Mouse (Mus musculus): ENCODE data around the gene Mrpl55.

DNA sequence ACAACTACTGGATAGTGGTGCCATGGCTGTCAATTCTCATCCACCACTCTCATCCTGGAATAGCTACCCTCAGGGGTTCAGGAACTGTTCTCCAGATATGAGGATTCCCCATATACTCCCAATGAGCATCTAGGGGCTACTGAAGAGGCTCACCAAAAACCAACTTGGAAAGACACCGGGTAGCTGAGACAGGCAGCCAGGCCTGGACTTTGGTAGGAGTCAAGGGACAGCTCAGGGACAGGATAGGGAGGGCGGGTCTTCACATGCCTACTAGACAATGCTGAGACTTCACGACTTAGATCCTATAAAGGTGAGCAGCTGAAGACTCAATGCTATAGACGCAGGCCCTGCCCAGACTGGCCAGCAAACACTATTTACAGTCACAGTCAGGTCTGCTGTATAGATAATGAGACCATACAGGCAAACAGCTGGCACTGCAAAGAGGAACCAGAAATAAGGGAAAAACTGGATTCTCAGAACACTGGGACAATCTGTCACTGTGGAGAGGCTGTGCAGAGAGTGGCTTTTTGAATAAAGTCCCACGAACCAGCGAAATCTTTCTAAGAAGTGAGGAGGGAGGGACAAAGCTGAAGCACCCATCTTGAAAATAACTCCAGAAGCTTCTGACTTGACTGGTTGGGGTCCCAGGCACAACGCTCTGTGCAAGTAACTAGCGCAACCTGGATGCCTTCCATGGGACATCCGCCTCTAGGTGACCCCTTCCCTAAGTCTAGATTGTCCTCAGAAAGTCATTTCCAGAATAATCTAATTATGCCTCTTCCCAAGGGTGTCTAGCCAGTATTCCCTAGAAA is 39.6 kb upstream of the Mrpl55 start:
- TF ChIP-seq CTCF (IDR thresholded peaks at IDR 0.05; ENCODE audit: extremely low read depth, insufficient read length, insufficient replicate concordance, low read depth, low read length): no peak
- no peak for TF ChIP-seq POLR2A (IDR thresholded peaks at IDR 0.05; ENCODE audit: low read depth, low read length)

Data from small intestine, adult 2 months (tissue).